Mouse (Mus musculus) gastrocnemius, postnatal 14 days (tissue): Measurements from ENCODE around the gene Agpat4. TPM values are rescaled to one million over a fixed set of nuclear protein-coding genes. Genes with fewer than 3 reads are reported as not detected.

Experiments used
- DNase-seq: peaks from one replicate; pipeline ENCODE4 v3.0.0; 2021; ENCODE audit warnings: mixed read lengths
- intact Hi-C: fragments of 180-260 bp; cut with DNase I; formaldehyde crosslinking; loops from one replicate; pipeline ENCODE4 v1.15.1; 2025; ENCODE audit warnings: low total_unique reads
- long read RNA-seq, 2 experiments: library from polyadenylated mRNA; stranded (forward); transcript quantifications; one replicate each; pipeline ENCODE4 v2.0.0; 2021
- total RNA-seq, 2 experiments: library from RNA; stranded (reverse); gene quantifications; 2 replicates each; pipeline ENCODE4 v1.2.3; 2021

The Agpat4 gene
- 1 to 10 TPM; 4.5 to 4.8 TPM for total RNA-seq
- long read RNA-seq, experiment 1, partial matches to known transcripts = 0 of 5 reads
- long read RNA-seq, experiment 1, other reads (novel, unspliced or antisense) = 0 of 5 reads
- long read RNA-seq, experiment 2, partial matches to known transcripts = 0 of 2 reads
- long read RNA-seq, experiment 2, other reads (novel, unspliced or antisense) = 0 of 2 reads

DNA sequence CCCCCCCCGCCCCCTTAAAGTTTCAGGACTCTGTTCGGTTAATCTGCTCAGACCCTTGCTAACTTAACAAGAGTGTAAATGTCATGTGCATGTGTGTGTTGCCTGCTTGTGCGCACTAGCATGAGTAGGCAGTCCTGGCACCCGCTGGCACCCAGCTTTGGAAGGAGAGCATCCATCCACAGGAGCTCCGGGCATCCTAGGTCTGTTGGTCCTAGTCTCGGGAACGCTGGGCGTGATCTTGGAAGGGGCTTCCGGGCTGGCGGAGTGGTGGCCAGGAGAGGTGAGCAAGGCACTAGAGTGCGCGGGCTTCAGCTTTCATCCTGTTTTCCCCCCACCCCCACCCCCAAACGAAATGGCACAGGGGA, at the start of gene Agpat4:
Gene Agpat4 (plus strand): TSS at position 144 of the 365 bp plus-strand sequence.
- intact Hi-C loops = no loop called here
- DNase-seq = peak; percentile 40

DNA sequence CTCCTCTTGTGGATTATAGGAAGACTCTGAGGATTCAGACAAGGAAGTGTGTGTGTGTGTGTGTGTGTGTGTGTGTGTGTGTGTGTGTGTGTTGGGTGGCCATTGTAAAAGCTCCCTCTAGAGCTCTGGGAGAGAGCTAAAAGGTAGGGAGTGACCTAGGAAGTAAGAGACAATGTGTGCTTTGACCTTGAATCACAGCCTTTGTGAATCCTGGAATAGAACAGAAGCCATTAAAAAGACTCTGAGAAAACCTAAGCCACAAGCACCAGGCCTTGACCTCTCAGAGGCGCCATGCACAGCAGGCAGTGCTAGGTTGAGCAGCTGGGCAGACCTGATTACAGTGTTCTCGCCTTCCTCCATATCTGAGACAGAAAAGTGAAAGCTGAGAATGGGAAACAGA, 41.7 kb upstream of the Agpat4 start:
- no peak for DNase-seq
- intact Hi-C loops = no loop called here

DNA sequence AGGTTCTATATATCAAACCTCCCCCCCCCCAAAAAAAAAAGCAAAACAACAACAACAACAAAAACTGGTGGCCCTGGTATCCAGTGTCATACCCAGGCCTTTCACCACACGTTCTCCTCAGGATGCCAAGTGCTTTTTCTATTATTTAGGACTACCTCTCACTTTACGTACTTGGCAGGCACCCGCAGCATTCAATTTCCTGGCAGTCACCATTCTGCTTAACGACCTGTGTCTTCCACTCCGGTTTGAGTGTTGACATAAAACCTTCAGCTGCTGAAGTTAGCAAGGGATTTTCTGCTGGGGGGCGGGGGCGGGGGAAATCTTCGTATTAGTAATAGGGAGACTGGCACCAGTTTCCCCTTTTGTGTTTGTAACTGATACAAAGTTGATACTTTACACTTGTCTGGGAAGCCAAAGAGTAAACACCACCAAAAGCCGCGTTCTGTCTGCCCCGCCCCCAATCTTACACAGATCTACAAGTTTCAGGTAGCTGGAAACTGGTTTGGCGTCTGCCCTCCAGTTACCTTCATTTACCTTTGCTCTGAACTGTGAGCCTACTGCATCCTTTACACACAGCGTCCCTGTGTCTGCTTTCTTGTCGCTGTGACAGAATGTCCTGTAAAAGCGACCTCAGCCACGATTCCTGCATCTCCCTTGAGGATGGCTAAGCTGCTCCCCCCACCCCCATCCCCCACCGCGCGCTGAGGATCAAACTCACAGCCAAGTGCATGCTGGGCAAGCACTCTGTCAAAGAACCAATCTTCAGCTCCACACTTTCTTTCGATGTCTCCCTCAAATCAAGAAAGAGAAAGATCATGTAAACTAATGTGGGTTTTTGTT, 37.6 kb upstream of the Agpat4 start:
- intact Hi-C loops = no loop called here
- no peak for DNase-seq

DNA sequence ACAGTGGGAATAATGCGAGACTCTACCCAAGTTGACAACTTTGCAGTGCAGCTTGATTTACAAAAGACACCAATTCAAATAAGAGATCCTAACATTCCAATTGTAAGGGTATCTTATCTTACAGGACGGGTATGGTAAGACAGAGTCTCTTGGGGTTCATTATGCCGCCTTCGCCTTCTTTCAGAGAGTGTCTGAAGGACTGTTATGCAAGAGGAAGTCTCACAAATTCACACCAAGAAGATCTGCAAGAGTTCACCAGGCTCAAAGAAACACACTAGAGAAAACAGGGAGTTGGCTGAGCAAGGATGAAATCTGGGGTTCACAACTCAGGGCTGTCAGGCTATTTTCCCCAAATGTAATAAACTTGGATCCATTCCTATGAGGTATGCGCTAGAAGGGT, 36.3 kb upstream of the Agpat4 start:
- no peak for DNase-seq
- intact Hi-C loops = no loop called here

DNA sequence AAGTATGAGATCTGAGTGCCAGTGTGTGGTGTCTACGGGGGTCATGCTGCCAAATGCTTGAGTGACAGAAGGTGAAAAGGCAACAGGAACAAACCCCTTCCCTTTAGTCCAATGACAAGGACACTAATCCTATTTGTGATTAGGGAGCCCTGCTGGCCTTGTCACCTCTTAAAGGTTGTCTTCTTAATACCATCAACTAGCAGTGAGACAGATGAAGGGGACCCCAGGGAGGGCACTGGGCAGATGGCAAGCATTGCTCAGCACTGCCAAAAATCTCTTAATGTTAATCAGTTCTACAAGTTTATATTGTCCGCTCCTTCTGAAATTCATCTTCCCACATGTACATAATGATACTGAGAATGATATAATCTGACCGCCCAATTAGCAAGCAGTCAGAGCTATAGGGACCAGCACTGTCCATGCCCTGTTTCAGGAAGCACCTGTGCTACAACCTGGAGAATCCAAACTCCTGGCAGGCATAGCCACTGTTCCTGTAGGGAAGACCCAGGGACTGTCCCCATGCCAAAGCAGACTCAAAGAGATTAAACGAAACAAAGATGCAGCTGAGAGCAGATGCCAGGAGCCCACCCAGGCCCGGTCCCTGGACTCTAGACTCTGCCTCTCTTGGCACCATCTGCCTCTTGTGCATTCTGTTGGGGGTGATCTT, 28.1 kb upstream of the Agpat4 start:
- DNase-seq = no peak
- intact Hi-C loops = no loop called here

DNA sequence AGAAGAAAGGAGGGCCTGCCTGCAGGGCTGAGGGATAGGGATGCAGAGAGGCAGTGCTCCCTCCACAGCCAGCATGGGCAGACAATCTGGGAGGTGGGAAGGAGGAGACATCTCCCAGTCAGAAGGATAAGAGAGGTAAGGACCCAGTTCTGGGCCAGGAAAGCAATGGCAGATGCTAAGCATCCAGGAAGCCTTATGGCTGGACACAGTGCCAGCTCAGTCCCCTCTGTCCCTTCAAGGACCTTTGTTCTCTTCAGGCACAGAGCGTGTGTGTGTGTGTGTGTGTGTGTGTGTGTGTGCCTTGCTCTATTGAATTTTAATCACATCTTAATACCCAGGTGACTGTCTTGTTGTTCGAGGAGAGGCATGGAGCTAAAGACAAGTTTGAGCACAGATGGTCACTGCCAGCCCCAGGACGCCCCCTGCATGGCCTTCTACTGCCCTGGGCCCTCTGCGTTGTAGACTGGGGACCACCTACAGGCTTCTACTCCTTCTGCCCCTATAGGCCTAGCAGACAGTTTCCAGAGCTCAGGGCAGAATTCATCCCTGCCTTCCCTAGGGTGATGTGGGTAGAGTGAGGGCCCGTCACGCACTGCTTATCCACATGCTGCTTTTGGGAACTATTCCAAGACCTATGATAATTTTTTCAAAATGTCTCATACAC, 25.5 kb upstream of the Agpat4 start:
- DNase-seq = no peak
- intact Hi-C loops = no loop called here

DNA sequence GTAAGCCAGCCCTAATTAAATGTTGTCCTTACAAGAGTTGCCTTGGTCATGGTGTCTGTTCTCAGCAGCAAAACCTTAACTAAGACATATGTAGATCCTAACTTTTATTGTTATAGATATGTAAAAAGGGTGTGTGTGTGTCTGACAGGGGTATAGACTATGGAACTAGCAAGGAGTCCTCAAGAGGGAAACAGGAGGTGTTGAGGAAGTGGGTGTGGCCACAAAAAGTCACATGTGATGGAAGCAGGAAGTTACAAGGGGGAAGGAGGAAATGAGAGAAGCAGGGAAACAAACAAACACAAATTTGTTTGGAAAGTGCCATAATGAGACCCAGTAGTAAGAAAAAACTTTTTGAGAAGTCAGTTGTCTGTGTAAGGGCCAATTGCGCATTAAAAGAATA, 24.5 kb upstream of the Agpat4 start:
- intact Hi-C loops = no loop called here
- DNase-seq = no peak

DNA sequence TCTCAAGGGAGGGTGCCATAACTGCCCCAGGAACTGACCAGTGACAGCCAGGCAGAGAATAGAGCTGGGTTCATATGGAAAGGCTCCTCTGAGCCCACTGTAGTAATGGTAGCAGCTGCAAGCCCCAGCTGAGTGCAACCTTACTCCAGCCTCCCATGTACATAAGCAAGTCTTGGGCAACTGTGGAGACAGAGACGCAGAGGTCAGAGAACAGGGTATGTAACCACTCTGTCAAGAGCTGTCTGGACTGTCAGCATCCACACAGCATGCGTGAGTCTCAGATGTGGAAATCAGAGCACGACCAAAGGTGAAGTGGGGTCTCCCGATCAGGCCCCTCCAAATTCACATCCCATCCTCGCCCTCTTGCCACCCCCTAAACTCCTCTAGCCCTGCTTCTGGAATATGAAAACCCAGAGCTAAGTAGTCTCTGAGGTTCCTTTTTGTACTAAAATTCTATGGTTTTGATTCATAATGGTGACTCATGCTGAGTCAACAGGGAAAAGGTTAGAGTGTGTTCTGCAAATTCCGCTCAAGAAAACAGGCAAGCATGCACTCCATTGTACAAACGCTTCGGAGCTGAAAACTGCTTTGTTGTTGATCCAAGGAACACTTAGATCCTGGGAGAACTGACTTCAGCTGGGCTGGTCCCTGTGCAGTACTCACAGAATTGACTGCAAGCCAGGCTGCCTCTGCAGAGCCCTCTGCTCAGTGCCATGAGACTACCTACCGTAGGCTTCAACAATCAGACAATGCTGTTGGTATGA, 23.5 kb upstream of the Agpat4 start:
- intact Hi-C loops = no loop called here

DNA sequence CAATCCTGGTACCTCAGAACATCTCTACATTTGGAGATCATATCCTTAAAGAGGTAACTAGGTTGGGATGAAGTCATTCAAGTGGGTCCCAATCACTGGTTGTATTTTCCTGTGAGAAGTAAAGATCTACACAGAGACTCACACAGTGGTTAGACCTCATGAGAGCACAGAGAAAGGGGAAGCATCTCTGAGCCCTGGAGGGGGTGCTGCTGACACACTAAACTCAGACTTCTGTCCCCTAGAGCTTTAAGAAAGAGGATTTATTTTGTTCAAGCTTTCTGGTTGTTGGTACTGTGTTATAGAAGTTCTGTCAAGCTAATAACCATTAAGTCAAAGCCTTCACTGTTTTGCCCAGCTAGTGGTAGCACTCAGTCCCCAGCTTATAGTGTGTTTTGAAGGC, 19.1 kb upstream of the Agpat4 start:
- intact Hi-C loops = no loop called here
- no peak for DNase-seq

More for the DNA sequence above, 23.5 kb upstream of the Agpat4 start:
- peak; percentile 11 for DNase-seq

DNA sequence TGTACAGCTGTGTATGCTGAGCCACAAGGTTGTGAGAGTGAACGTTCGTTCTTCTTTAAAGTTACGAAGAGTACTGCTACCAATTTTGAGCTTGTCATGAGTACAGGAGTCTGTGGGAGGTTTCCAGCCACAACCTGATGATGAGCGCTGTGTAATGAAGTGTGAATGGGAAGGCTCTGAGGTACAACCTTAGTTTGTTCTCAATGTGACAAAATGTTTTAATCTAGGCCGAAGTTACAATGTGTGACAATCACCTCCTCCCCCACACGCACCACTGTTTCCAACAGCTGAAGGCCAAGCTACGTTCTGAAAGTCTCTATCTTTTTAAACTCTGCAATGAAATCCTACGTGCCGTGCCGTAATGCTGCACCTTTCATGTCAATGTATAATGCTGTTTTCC, 16.2 kb upstream of the Agpat4 start:
- no peak for DNase-seq
- intact Hi-C loops = loop anchor here (10.0 kb wide), 1 partner anchor 102 kb away; no protein-coding TSS in a partner anchor

DNA sequence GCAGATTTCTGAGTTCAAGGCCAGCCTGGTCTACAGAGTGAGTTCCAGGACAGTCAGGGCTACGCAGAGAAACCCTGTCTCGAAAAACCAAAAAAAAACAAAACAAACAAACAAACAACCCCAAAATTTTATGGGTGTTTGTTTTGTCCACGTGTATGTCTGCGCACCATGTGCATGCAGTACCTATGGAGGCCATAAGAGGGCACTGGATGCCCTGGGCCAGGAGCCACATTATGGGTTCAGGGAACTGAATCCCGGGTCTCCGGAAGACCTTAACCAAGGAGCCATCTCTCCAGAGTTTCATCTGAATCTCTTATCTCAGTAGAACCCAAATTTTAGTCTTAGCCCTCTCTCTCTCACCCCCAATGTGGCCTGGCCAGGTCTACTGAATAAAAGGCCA, 14.7 kb upstream of the Agpat4 start:
- DNase-seq = no peak
- intact Hi-C loops = loop anchor here (10.0 kb wide), 1 partner anchor 101 kb away; no protein-coding TSS in a partner anchor

DNA sequence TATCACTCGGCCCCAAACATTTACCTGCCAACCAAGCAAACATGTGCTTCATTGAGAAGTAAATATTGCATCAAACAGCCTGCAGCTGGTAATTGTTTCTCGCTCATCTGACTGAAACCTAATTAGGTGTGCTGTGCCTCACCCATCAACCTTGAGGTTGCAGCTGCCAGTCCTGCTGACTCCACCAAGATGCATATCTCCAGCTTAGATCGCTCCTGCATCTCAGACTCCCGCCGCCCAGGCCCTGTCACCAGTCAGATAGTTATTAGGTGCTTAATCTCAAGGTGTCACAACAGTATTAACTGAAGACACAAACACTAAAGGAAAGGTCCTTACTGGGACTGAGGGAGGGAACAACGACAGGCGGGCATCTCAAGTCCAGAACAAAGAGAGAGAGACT, 14.3 kb upstream of the Agpat4 start:
- DNase-seq = no peak
- intact Hi-C loops = loop anchor here (10.0 kb wide), 1 partner anchor 101 kb away; no protein-coding TSS in a partner anchor

DNA sequence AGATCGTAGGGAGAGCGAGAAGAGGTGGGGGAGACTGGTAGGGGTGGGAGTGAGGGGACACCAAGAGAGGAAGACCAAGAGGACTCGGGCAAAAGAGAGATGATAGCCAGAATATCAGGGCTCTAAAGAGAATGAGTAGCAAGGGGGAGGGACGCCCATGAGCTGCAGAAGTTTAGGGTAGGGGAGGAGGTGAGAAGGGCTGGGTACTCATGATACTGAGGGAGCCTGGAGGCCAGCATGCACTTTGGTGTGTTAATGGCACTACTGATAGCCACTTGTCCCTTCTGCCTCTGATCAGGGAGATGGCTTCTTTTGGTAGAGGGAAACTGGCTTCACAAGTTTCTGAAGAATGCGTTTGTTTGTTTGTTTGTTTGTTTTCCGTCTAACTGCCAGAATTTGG, 13.8 kb upstream of the Agpat4 start:
- intact Hi-C loops = loop anchor here (10.0 kb wide), 1 partner anchor 100 kb away; no protein-coding TSS in a partner anchor
- DNase-seq = no peak

DNA sequence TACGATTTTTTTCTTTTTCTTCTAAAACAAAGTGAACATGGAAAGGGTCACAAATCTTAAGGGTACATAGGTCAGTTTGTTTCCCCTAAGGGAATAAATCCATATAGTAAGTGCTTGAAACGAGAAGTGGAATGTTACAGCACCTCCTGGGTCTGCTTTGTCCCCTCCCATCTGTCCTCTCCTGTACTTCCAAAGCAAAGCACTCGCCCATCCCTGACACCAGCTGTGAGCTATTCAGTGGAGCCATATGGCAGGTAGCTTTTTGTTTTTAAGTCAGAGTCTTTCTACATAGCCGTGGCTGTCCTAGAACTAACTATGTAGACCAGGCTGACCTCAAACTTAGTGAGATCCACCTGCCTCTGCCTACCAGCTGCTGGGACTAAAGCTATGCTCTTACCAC, 12.2 kb upstream of the Agpat4 start:
- intact Hi-C loops = loop anchor here (10.0 kb wide), 1 partner anchor 99 kb away; no protein-coding TSS in a partner anchor
- no peak for DNase-seq

DNA sequence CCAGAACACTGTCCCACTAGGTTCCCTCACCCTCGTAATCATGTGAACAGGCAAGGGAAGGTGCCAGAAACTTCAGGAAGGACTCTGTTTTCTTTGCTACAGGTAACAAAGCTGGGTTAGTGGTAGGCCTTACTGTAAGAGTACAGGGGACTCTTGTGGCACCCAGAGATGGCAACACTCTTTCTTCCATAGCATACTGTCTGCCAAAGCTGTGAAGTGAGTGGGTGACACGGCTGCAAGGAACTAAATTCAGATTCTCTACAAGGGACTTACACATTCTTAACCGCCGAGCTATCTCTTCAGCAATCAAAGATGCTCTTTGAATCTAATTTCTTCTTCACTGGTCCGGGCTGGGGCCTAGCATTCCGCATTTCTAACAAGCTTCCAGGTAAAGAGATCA, 4.9 kb upstream of the Agpat4 start:
- DNase-seq = no peak
- intact Hi-C loops = no loop called here

DNA sequence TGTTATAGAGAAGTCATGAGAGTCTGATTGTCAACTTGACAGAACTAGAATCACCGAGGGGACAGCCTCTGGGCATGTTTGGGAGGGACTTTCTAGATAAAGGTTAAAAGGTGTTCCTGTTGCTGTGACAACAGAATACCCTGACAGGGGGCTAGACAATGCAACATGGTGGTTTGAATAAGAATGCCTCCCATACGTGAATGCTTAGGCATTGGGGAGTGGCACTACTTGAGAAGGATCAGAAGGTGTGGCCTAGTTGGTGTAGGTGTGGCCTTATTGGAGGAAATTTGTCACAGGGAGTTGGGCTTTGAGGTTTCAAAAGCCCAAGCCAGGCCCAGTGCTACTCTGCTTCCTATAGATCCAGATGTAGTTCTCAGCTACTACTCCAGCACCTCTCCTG, 3.4 kb upstream of the Agpat4 start:
- intact Hi-C loops = no loop called here
- no peak for DNase-seq

DNA sequence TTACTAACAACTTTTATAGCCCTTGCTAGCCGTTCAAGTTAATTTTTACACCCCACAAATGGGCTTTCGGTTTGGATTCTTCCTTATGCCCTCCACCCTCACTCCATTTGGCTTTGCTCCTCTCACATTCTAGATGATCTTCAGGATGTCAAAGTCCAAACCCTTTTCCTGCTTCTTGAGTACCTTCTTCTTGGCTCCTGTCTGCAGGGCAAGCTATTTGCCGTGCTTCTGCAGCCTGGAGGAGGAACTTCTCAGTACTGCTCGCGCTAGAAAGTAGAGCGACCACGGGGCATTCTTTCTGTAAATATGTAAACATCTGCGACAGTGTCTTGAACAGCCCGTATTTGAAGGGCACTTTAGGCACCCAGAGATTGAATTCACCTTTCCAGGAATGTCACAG, 373 bp upstream of the Agpat4 start:
- intact Hi-C loops = no loop called here

DNA sequence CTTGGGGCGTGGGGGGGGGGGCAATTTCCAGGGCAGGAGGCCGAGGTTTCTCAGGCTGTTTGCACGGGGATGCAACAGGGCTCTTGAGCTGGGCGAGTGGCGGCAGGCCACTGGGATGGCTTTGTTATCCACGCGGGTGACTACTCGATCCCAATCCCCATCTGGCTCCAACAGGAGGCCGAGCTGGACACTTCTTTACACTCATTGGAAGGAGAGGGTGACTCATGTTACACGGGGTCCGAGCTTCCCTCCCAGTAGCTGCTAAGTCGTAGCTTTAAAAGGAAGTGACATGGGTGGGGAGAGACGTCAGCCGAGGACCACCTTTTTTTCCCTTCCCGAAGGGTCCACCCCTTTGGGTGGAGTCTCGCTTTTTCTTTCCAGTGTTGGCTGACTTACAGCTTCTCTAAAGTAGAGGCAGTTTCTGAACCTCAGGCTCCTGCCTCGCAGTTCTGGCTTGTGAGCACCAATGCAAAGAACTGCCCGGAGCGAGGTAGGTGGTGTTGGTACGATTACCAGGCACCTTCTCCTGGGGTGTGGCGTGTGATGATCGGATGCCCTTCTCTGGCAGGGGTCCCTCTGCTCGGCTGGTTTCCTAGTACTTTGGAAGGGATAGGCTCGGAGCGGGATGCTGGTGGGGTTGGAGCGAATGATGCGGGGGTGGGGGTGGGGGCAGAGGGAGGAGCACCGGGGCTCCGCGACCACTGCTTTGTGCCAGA, 580 bp downstream of the Agpat4 start:
- intact Hi-C loops = no loop called here
- DNase-seq = peak; percentile 69

More for the DNA sequence above, 373 bp upstream of the Agpat4 start:
- DNase-seq = no peak

DNA sequence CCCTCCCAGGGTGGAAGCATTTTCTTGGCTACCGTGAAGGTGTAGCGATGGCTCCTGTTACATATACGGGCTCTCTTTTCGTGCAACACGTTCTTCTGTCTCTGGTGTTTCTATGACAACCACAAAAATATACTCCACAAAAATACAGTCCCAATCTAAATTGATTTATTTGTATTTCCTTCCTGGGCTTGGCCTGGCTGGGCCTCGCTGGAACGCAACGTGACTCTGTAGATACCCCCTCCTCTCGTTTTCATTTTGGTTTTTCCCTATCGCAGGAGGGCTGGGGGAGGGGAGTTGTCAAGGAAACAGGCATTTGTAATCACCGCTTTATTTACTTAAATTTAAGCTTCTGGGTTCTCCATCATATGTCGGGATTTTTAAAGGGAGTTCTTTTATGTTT, 1.2 kb downstream of the Agpat4 start:
- intact Hi-C loops = no loop called here
- peak; percentile 14 for DNase-seq
